Mouse (Mus musculus): ENCODE results near the gene Fbxo39. TPM values are rescaled to one million over a fixed set of nuclear protein-coding genes. Genes with fewer than 3 reads are reported as not detected.

Gene Fbxo39
- total RNA-seq, 2 experiments from 2014 or later = not detected

- peak; percentile 67 to 84 for DNase-seq (ENCODE audit: low spot score in 2 of 2)
Measured at GRCm38 (mm10) chr11:72361385-72362346, 47.4 kb downstream of the Fbxo39 start.

- no peak for DNase-seq (ENCODE audit: low spot score in 2 of 2)
Measured at GRCm38 (mm10) chr11:72362347-72362741, 48.1 kb downstream of the Fbxo39 start, which contains the start of gene Tekt1. Tekt1 (minus strand) TSS chr11:72362442.

GRCm38 (mm10) chr11:72363523-72364240 is 49.4 kb downstream of the Fbxo39 start:
- DNase-seq (ENCODE audit: low spot score in 2 of 2) = no peak

- no peak for DNase-seq (ENCODE audit: low spot score in 2 of 2)
Measured at GRCm38 (mm10) chr11:72364526-72364925, 50.3 kb downstream of the Fbxo39 start.

- no peak for DNase-seq (ENCODE audit: low spot score in 2 of 2)
Measured at GRCm38 (mm10) chr11:72366126-72366525, 51.9 kb downstream of the Fbxo39 start.

- DNase-seq (ENCODE audit: low spot score in 2 of 2) = peak; percentile 7 to 16
Measured at GRCm38 (mm10) chr11:72367934-72368674, 53.9 kb downstream of the Fbxo39 start.

Other genes with a start within 250 kb of the Fbxo39 start
- gene Pitpnm3, start 178.7 kb upstream of the Fbxo39 start, total RNA-seq (2021) = 10 to 100 TPM; 31.6 to 34.4 TPM
- gene Gm43951, start 107.6 kb upstream of the Fbxo39 start, total RNA-seq (2021) = 10 to 100 TPM; 10.4 to 11.6 TPM
- gene 4933427D14Rik, start 107.0 kb upstream of the Fbxo39 start, total RNA-seq (2021) = 10 to 100 TPM; 19.8 to 26.3 TPM
- gene Txndc17, start 106.9 kb upstream of the Fbxo39 start, total RNA-seq (2021) = 10 to 100 TPM; 29.9 to 33.0 TPM
- 10 to 100 TPM; 14.2 to 17.4 TPM for gene Med31, start 98.9 kb upstream of the Fbxo39 start, total RNA-seq (2021)
- gene Slc13a5, start 47.2 kb upstream of the Fbxo39 start, total RNA-seq (2021) = 1 to 10 TPM; 8.6 to 9.0 TPM
- gene Xaf1, start 12.8 kb upstream of the Fbxo39 start, total RNA-seq (2021) = 1 to 10 TPM; 4.2 to 4.6 TPM
- 1 to 10 TPM; 1.5 to 3.3 TPM for gene Tekt1, start 48.0 kb downstream of the Fbxo39 start, total RNA-seq (2021)
- 1 to 10 TPM; 1.3 to 2.9 TPM for gene Smtnl2, start 97.3 kb downstream of the Fbxo39 start, total RNA-seq (2021)
- gene Ggt6, start 121.1 kb downstream of the Fbxo39 start, total RNA-seq (2021) = under 1 TPM in 1 of 2 experiments, not detected in 1; 0.25 TPM
- gene Mybbp1a, start 126.9 kb downstream of the Fbxo39 start, total RNA-seq (2021) = 10 to 100 TPM; 54.6 to 56.8 TPM
- 100 to 1,000 TPM in 1 of 2 experiments, 10 to 100 TPM in 1; 95.6 to 103 TPM for gene Spns2, start 175.5 kb downstream of the Fbxo39 start, total RNA-seq (2021)
- gene Spns3, start 236.1 kb downstream of the Fbxo39 start, total RNA-seq (2021) = under 1 TPM; 0.25 to 0.27 TPM

All from layer of hippocampus, adult 18-20 months (tissue).